Comparison of ENCODE assay signal across 32 mouse cellular contexts in the genomic region with DNA sequence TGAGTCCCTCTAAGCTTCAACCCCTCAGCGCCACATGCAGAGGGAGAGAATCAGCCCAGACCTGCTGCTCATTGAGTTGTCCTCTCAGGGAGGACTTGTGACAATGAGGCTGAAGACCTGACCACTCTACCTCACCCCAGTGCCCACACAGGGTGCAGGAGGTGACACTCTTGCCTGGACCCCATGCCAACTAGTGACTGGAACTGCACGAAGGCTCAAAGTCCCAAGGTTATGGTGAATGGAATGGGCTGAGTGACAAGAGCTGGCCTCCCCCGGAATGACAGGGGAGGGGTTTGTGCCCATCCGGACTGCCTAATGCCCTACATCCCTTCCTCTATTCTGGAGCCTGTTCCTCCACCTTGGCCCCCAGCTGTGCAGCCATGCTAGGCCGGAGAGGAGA. TPM values are rescaled to one million over a fixed set of nuclear protein-coding genes. Genes with fewer than 3 reads are reported as not detected.
DNase-seq lines count a peak whose midpoint lies in the region; ATAC-seq and TF ChIP-seq lines count a peak whose summit lies in the region.
"Had no signal": no experiment of that assay in that cellular context is flagged by ENCODE, and none has a peak within 500 bp of the region (broad histone marks: within the 10 kb centered on the region; RNA-seq: fewer than 3 reads in every experiment).

No protein-coding gene starts in this region.

- H3K27ac ChIP-seq in heart, embryonic 10.5 days = no peak overlapping the region
- no peak overlapping the region for H3K27ac ChIP-seq in heart, adult 2 months
- H3K27ac ChIP-seq in kidney, adult 2 months (ENCODE audit: insufficient read depth, low read depth, low read length) = no peak overlapping the region; the same call in 1 of the 2 replicates
- no peak overlapping the region for H3K27ac ChIP-seq in kidney, embryonic 15.5 days
- H3K27ac ChIP-seq in midbrain, embryonic 13.5 days = no peak overlapping the region; the same call in 1 of the 2 replicates
- H3K27ac ChIP-seq in midbrain, embryonic 14.5 days (replicated peaks; ENCODE audit: low read depth, low read length) = no peak overlapping the region
- H3K27ac ChIP-seq: forebrain, embryonic 13.5 days had no signal

- no peaks in the 10 kb centered on the region for H3K36me3 ChIP-seq in heart, embryonic 10.5 days
- no peaks in the 10 kb centered on the region for H3K36me3 ChIP-seq in heart, adult 2 months (ENCODE audit: control insufficient read depth, insufficient read depth, low read length)
- H3K36me3 ChIP-seq in kidney, adult 2 months (ENCODE audit: control insufficient read depth, insufficient read depth, low read length) = no peaks in the 10 kb centered on the region
- no peaks in the 10 kb centered on the region for H3K36me3 ChIP-seq in kidney, embryonic 15.5 days
- peaks cover 4% of the 10 kb centered on the region for H3K36me3 ChIP-seq in midbrain, embryonic 13.5 days
- H3K36me3 ChIP-seq in midbrain, embryonic 14.5 days (ENCODE audit: control insufficient read depth, insufficient read depth, low read length) = 0 out of 2 replicates have a peak, but pooled peaks cover 3% of the 10 kb centered on the region

- H3K9me3 ChIP-seq in heart, embryonic 10.5 days = no peaks in the 10 kb centered on the region
- H3K9me3 ChIP-seq in kidney, embryonic 15.5 days (replicated peaks) = no peaks in the 10 kb centered on the region
- no peaks in the 10 kb centered on the region for H3K9me3 ChIP-seq in midbrain, embryonic 13.5 days
- no peaks in the 10 kb centered on the region for H3K9me3 ChIP-seq in midbrain, embryonic 14.5 days (ENCODE audit: control insufficient read depth, low read length)
- H3K9me3 ChIP-seq: forebrain, embryonic 13.5 days; hindbrain, embryonic 13.5 days had no signal

- no peak for TF ChIP-seq CTCF in heart, adult 2 months (IDR thresholded peaks at IDR 0.05)
- TF ChIP-seq CTCF in kidney, adult 2 months (conservative IDR thresholded peaks at IDR 0.05; ENCODE audit: insufficient read depth, insufficient read length, low read depth, low read length) = no peak

- TF ChIP-seq POLR2A in heart, adult 2 months (IDR thresholded peaks at IDR 0.05; ENCODE audit: insufficient read depth, low read depth, low read length) = no peak
- no peak for TF ChIP-seq POLR2A in kidney, adult 2 months (IDR thresholded peaks at IDR 0.05; ENCODE audit: low read depth, low read length)

- 0 out of 2 replicates have a peak overlapping the region, but pooled peaks have one; percentile 18 for H3K4me3 ChIP-seq in heart, embryonic 10.5 days
- H3K4me3 ChIP-seq in heart, adult 2 months = no peak overlapping the region
- H3K4me3 ChIP-seq in kidney, adult 2 months (ENCODE audit: insufficient read depth, low read depth, low read length) = no peak overlapping the region
- no peak overlapping the region for H3K4me3 ChIP-seq in kidney, embryonic 15.5 days (replicated peaks)
- no peak overlapping the region for H3K4me3 ChIP-seq in midbrain, embryonic 13.5 days (replicated peaks)
- H3K4me3 ChIP-seq in midbrain, embryonic 14.5 days (replicated peaks; ENCODE audit: low read depth, low read length) = no peak overlapping the region
- H3K4me3 ChIP-seq: forebrain, embryonic 13.5 days; hindbrain, embryonic 13.5 days; megakaryocyte, embryonic 14.5 days had no signal

- peaks cover 85% of the 10 kb centered on the region for H3K27me3 ChIP-seq in heart, embryonic 10.5 days (ENCODE audit: insufficient read depth, poor library complexity, severe bottlenecking)
- H3K27me3 ChIP-seq in heart, adult 2 months (ENCODE audit: control insufficient read depth, insufficient read depth, low read length) = peaks cover 9% of the 10 kb centered on the region
- H3K27me3 ChIP-seq in kidney, adult 2 months (replicated peaks; ENCODE audit: control insufficient read depth, insufficient read depth, low read length) = no peaks in the 10 kb centered on the region
- peaks cover 66% of the 10 kb centered on the region for H3K27me3 ChIP-seq in kidney, embryonic 15.5 days
- peaks cover 17% of the 10 kb centered on the region for H3K27me3 ChIP-seq in midbrain, embryonic 13.5 days
- no peaks in the 10 kb centered on the region for H3K27me3 ChIP-seq in midbrain, embryonic 14.5 days (ENCODE audit: control insufficient read depth, insufficient read depth, low read length)

- TF ChIP-seq EP300 in heart, adult 2 months (IDR thresholded peaks at IDR 0.05; ENCODE audit: insufficient read depth, low read depth, low read length) = no peak

- no peak overlapping the region for H3K4me2 ChIP-seq in kidney, embryonic 15.5 days
- H3K4me2 ChIP-seq in midbrain, embryonic 13.5 days (replicated peaks) = peak overlapping the region; percentile 60; the same call in 1 of the 2 replicates
- H3K4me2 ChIP-seq in midbrain, embryonic 14.5 days (ENCODE audit: low read length) = no peak overlapping the region
- H3K4me2 ChIP-seq: heart, embryonic 11.5 days; hindbrain, embryonic 13.5 days; liver, embryonic 11.5 days had no signal

- no peak for DNase-seq in heart, embryonic 10.5 days (ENCODE audit: low spot score)
- no peak for DNase-seq in heart, adult 2 months
- peak; percentile 86 for DNase-seq in kidney, adult 2 months
- no peak for DNase-seq in midbrain, embryonic 14.5 days
- DNase-seq in kidney, postnatal 14 days = peak; percentile 55
- DNase-seq in adrenal gland, postnatal 25 days = no peak
- DNase-seq: adrenal gland, adult 2 months; cerebellum, adult 9-10 months; cerebellum, postnatal 36 days; gastrocnemius, postnatal 14 days; heart, postnatal 36 days; lung, adult 18-20 months; lung, postnatal 4 days; right cerebral cortex, adult 18-20 months; spleen, adult 18-20 months; thymus, postnatal 14 days had no signal

- peaks cover 46% of the 10 kb centered on the region for H3K4me1 ChIP-seq in heart, embryonic 10.5 days
- peaks cover 1% of the 10 kb centered on the region; the same call in 1 of the 2 replicates for H3K4me1 ChIP-seq in heart, adult 2 months (ENCODE audit: control insufficient read depth, insufficient read depth, low read length)
- H3K4me1 ChIP-seq in kidney, adult 2 months (ENCODE audit: control insufficient read depth, insufficient read depth, low read length) = peaks cover 8% of the 10 kb centered on the region; the same call in 1 of the 2 replicates
- peaks cover 37% of the 10 kb centered on the region for H3K4me1 ChIP-seq in kidney, embryonic 15.5 days
- H3K4me1 ChIP-seq in midbrain, embryonic 13.5 days (replicated peaks) = peaks cover 41% of the 10 kb centered on the region
- H3K4me1 ChIP-seq in midbrain, embryonic 14.5 days (ENCODE audit: control insufficient read depth, insufficient read depth, low read length) = peaks cover 40% of the 10 kb centered on the region

- no peaks in the 10 kb centered on the region for H3K79me2 ChIP-seq in heart, adult 2 months (replicated peaks; ENCODE audit: control insufficient read depth, insufficient read depth, low read length)

- ATAC-seq in kidney, embryonic 15.5 days (replicated peaks; ENCODE audit: low FRiP score) = no peak
- no peak for ATAC-seq in midbrain, embryonic 13.5 days
- ATAC-seq in midbrain, embryonic 14.5 days (ENCODE audit: low FRiP score, low TSS enrichment) = no peak
- ATAC-seq: activated CD4-positive, CD25-positive, alpha-beta regulatory T cell, adult 4 months; forebrain, embryonic 13.5 days; lung, postnatal 0 days had no signal

- intact Hi-C loops in heart, adult 2 months (cut with DNase I) = no loop called here

- H3K9ac ChIP-seq in heart, adult 2 months (ENCODE audit: low read depth, low read length) = no peak overlapping the region
- H3K9ac ChIP-seq in kidney, embryonic 15.5 days = no peak overlapping the region
- no peak overlapping the region for H3K9ac ChIP-seq in midbrain, embryonic 13.5 days (replicated peaks)
- no peak overlapping the region for H3K9ac ChIP-seq in midbrain, embryonic 14.5 days (replicated peaks; ENCODE audit: low read length)
- H3K9ac ChIP-seq: forebrain, embryonic 13.5 days had no signal

- 26% methylated on average over 5 of the region's 5 CpGs for WGBS in heart, embryonic 10.5 days
- WGBS in heart, adult 2 months = 43% methylated on average over 5 of the region's 5 CpGs
- WGBS in kidney, adult 2 months = 40% methylated on average over 5 of the region's 5 CpGs
- 32% methylated on average over 5 of the region's 5 CpGs for WGBS in kidney, embryonic 15.5 days
- WGBS in midbrain, embryonic 13.5 days = 42% methylated on average over 5 of the region's 5 CpGs
- WGBS in midbrain, embryonic 14.5 days = 26% methylated on average over 5 of the region's 5 CpGs

RNA-seq across cellular contexts. Expression of gene Slc22a7, which starts 14.4 kb away (rescaled TPM):
- polyA plus RNA-seq in heart, embryonic 10.5 days (2016; fragmentation: Nextera tagmentation; extraction: Ambion mirVana) = 0.15 and 0.30 TPM in 2 replicates
- not detected for total RNA-seq in heart, adult 2 months (2021)
- 0.38 TPM in 1 of 2 replicates, not detected in the other for polyA plus RNA-seq in heart, adult 2 months (2012; rRNA removed)
- polyA plus RNA-seq in kidney, adult 2 months (2012; rRNA removed) = 164 and 283 TPM in 2 replicates
- not detected in 2 replicates for polyA plus RNA-seq in kidney, embryonic 15.5 days (2015; fragmentation: Nextera tagmentation; extraction: Ambion mirVana)
- polyA plus RNA-seq in midbrain, embryonic 13.5 days (2015; fragmentation: Nextera tagmentation; extraction: Ambion mirVana) = not detected in 2 replicates
- not detected in 2 replicates for polyA plus RNA-seq in midbrain, embryonic 14.5 days (2014; fragmentation: Nextera tagmentation; extraction: Ambion mirVana)
- total RNA-seq in adrenal gland, postnatal 25 days (2021) = not detected in 2 replicates
- total RNA-seq: CH12.LX; gastrocnemius, postnatal 14 days; granulocyte monocyte progenitor cell, adult 5-6 weeks; heart, postnatal 36 days had no signal
- polyA plus RNA-seq: activated CD4-positive, CD25-positive, alpha-beta regulatory T cell, adult 4 months; C2C12; embryonic facial prominence, embryonic 11.5 days; forebrain, embryonic 13.5 days; heart, embryonic 11.5 days; hindbrain, embryonic 13.5 days; large intestine, adult 2 months; limb, embryonic 11.5 days; liver, embryonic 11.5 days; lung, postnatal 0 days; stomach, embryonic 16.5 days had no signal

RNA-seq across cellular contexts. Expression of gene Crip3, which starts 24.0 kb away (rescaled TPM):
- polyA plus RNA-seq in heart, embryonic 10.5 days (2016; fragmentation: Nextera tagmentation; extraction: Ambion mirVana) = 0.54 and 0.83 TPM in 2 replicates
- under 1 TPM; 0.76 to 0.82 TPM for total RNA-seq in heart, adult 2 months (2021)
- polyA plus RNA-seq in heart, adult 2 months (2012; rRNA removed) = 3.5 and 3.8 TPM in 2 replicates
- polyA plus RNA-seq in kidney, adult 2 months (2012; rRNA removed) = 2.9 and 3.7 TPM in 2 replicates
- polyA plus RNA-seq in kidney, embryonic 15.5 days (2015; fragmentation: Nextera tagmentation; extraction: Ambion mirVana) = 0.51 and 0.64 TPM in 2 replicates
- 2.1 TPM in 2 replicates for polyA plus RNA-seq in midbrain, embryonic 13.5 days (2015; fragmentation: Nextera tagmentation; extraction: Ambion mirVana)
- 1.00 and 4.2 TPM in 2 replicates for polyA plus RNA-seq in midbrain, embryonic 14.5 days (2014; fragmentation: Nextera tagmentation; extraction: Ambion mirVana)
- 0.61 and 1.4 TPM in 2 replicates for total RNA-seq in adrenal gland, postnatal 25 days (2021)
- total RNA-seq: CH12.LX; granulocyte monocyte progenitor cell, adult 5-6 weeks had no signal
- polyA plus RNA-seq: activated CD4-positive, CD25-positive, alpha-beta regulatory T cell, adult 4 months; C2C12; limb, embryonic 11.5 days had no signal

RNA-seq across cellular contexts. Expression of gene Ttbk1, which starts 34.8 kb away (rescaled TPM):
- 0.09 and 0.14 TPM in 2 replicates for polyA plus RNA-seq in heart, embryonic 10.5 days (2016; fragmentation: Nextera tagmentation; extraction: Ambion mirVana)
- total RNA-seq in heart, adult 2 months (2021) = under 1 TPM; 0.16 to 0.23 TPM
- polyA plus RNA-seq in heart, adult 2 months (2012; rRNA removed) = 0.21 and 0.23 TPM in 2 replicates
- polyA plus RNA-seq in kidney, adult 2 months (2012; rRNA removed) = 1.4 and 1.6 TPM in 2 replicates
- 0.17 and 0.26 TPM in 2 replicates for polyA plus RNA-seq in kidney, embryonic 15.5 days (2015; fragmentation: Nextera tagmentation; extraction: Ambion mirVana)
- polyA plus RNA-seq in midbrain, embryonic 13.5 days (2015; fragmentation: Nextera tagmentation; extraction: Ambion mirVana) = 4.6 and 5.0 TPM in 2 replicates
- polyA plus RNA-seq in midbrain, embryonic 14.5 days (2014; fragmentation: Nextera tagmentation; extraction: Ambion mirVana) = 6.1 and 6.2 TPM in 2 replicates
- total RNA-seq in adrenal gland, postnatal 25 days (2021) = 0.52 and 0.55 TPM in 2 replicates
- total RNA-seq: granulocyte monocyte progenitor cell, adult 5-6 weeks had no signal

RNA-seq across cellular contexts. Expression of gene Dnph1, which starts 43.8 kb away (rescaled TPM):
- polyA plus RNA-seq in heart, embryonic 10.5 days (2016; fragmentation: Nextera tagmentation; extraction: Ambion mirVana) = 36.5 and 52.8 TPM in 2 replicates
- total RNA-seq in heart, adult 2 months (2021) = 1 to 10 TPM; 1.8 to 1.9 TPM
- 0.80 and 0.97 TPM in 2 replicates for polyA plus RNA-seq in heart, adult 2 months (2012; rRNA removed)
- 20.7 and 22.8 TPM in 2 replicates for polyA plus RNA-seq in kidney, adult 2 months (2012; rRNA removed)
- 58.0 and 58.5 TPM in 2 replicates for polyA plus RNA-seq in kidney, embryonic 15.5 days (2015; fragmentation: Nextera tagmentation; extraction: Ambion mirVana)
- 31.6 and 32.4 TPM in 2 replicates for polyA plus RNA-seq in midbrain, embryonic 13.5 days (2015; fragmentation: Nextera tagmentation; extraction: Ambion mirVana)
- polyA plus RNA-seq in midbrain, embryonic 14.5 days (2014; fragmentation: Nextera tagmentation; extraction: Ambion mirVana) = 17.2 and 20.4 TPM in 2 replicates
- total RNA-seq in adrenal gland, postnatal 25 days (2021) = 5.3 and 8.4 TPM in 2 replicates

Comparison
In these comparisons a context has a peak if more than half of its experiments do, and no peak if none do; other contexts are left out.
1. RNA of gene Slc22a7, which starts 14.4 kb away (polyA plus RNA-seq): 164 to 283 TPM in kidney, adult 2 months; not detected in midbrain, embryonic 14.5 days, 0.15 to 0.30 TPM in heart, embryonic 10.5 days, 0.38 TPM in heart, adult 2 months, not detected in kidney, embryonic 15.5 days and not detected in midbrain, embryonic 13.5 days; every median in the first group is over 100 times any median in the second.
2. DNase-seq: peak in kidney, adult 2 months (single experiment) and kidney, postnatal 14 days (single experiment); none in heart, embryonic 10.5 days (single experiment), heart, adult 2 months (0 of 2), midbrain, embryonic 14.5 days (single experiment) and adrenal gland, postnatal 25 days (single experiment).